8 mouse cellular contexts compared by ENCODE assay signal in genomic region chr2:30133613-30134377, GRCm38 (mm10). TPM values are rescaled to one million over a fixed set of nuclear protein-coding genes. Genes with fewer than 3 reads are reported as not detected.
DNase-seq lines count a peak whose midpoint lies in the region; ATAC-seq and TF ChIP-seq lines count a peak whose summit lies in the region.

TSS of gene Tbc1d13 (plus strand) at chr2:30133746.

- no peaks in the 10 kb centered on the region for H3K79me2 ChIP-seq in CH12.LX (replicated peaks; ENCODE audit: control insufficient read depth, extremely low read depth, insufficient read depth, poor library complexity, severe bottlenecking)

- H3K4me3 ChIP-seq in CH12.LX (replicated peaks in 1 of 3; ENCODE audit: low read depth in 2 of 3, low read length in 2 of 3, poor library complexity in 1 of 3): peak within 1 kb of the TSS; percentile 75 to 93 (median 76)
- H3K4me3 ChIP-seq in forebrain, embryonic 11.5 days (ENCODE audit: low read depth, low read length): peak within 1 kb of the TSS; percentile 88
- peak within 1 kb of the TSS; percentile 97 for H3K4me3 ChIP-seq in heart, embryonic 16.5 days (ENCODE audit: low read length)
- H3K4me3 ChIP-seq in liver, embryonic 15.5 days (replicated peaks): peak within 1 kb of the TSS; percentile 86
- H3K4me3 ChIP-seq in neural tube, embryonic 12.5 days: peak within 1 kb of the TSS; percentile 73

- in situ Hi-C loops in CH12.LX (cut with MboI; ENCODE audit: low pct_ligation_motif_present, low pct_unique_long_range_greater_than_20kb, low sequenced_read_pairs): no loop called here

- ATAC-seq in forebrain, embryonic 11.5 days (replicated peaks; ENCODE audit: low FRiP score): peak; percentile 94
- ATAC-seq in heart, embryonic 16.5 days (replicated peaks; ENCODE audit: extremely low read depth, insufficient read depth, low FRiP score): peak; percentile 96
- peak; percentile 91 for ATAC-seq in liver, embryonic 15.5 days (ENCODE audit: insufficient read depth)
- ATAC-seq in neural tube, embryonic 12.5 days (ENCODE audit: low FRiP score, low read depth): peak; percentile 95

- DNase-seq in CH12.LX (ENCODE audit: extremely low read depth): peak; percentile 96
- peak; percentile 95 for DNase-seq in c-Kit-positive CD71-positive TER-119-negative erythroid progenitor cells, embryonic 14.5 days (ENCODE audit: low read depth)
- peak; percentile 98 for DNase-seq in forebrain, embryonic 11.5 days (ENCODE audit: low spot score)
- DNase-seq in kidney, postnatal 36 days: peak; percentile 99
- peak; percentile 92 for DNase-seq in telencephalon, adult 2 months (ENCODE audit: low read depth, low spot score)

- peak within 1 kb of the TSS; percentile 76 for H3K9ac ChIP-seq in CH12.LX (ENCODE audit: insufficient read depth, low read depth)
- H3K9ac ChIP-seq in forebrain, embryonic 11.5 days (ENCODE audit: low read length): peak within 1 kb of the TSS; percentile 83
- peak within 1 kb of the TSS; percentile 93 for H3K9ac ChIP-seq in heart, embryonic 16.5 days (ENCODE audit: low read length)
- H3K9ac ChIP-seq in liver, embryonic 15.5 days: peak within 1 kb of the TSS; percentile 85
- H3K9ac ChIP-seq in neural tube, embryonic 12.5 days: peak within 1 kb of the TSS; percentile 55

- peak; percentile 99 for TF ChIP-seq POLR2A in CH12.LX (IDR thresholded peaks at IDR 0.05; ENCODE audit: low read depth, low read length)

- TF ChIP-seq RAD21 in CH12.LX (IDR thresholded peaks at IDR 0.05; ENCODE audit: low read depth, low read length): no peak

- H3K27ac ChIP-seq in CH12.LX (ENCODE audit: insufficient read depth, low read depth): no peak within 1 kb of the TSS
- peak within 1 kb of the TSS; percentile 4; the same call in 1 of the 2 replicates for H3K27ac ChIP-seq in forebrain, embryonic 11.5 days (ENCODE audit: low read depth, low read length)
- H3K27ac ChIP-seq in heart, embryonic 16.5 days (ENCODE audit: low read length): peak within 1 kb of the TSS; percentile 93
- H3K27ac ChIP-seq in liver, embryonic 15.5 days (replicated peaks): peak within 1 kb of the TSS; percentile 87
- 0 out of 2 replicates have a peak within 1 kb of the TSS, but pooled peaks have one; percentile 7 for H3K27ac ChIP-seq in neural tube, embryonic 12.5 days

- H3K27me3 ChIP-seq in CH12.LX (replicated peaks): no peaks in the 10 kb centered on the region
- no peaks in the 10 kb centered on the region for H3K27me3 ChIP-seq in forebrain, embryonic 11.5 days (ENCODE audit: control insufficient read depth, insufficient read depth, low read length)
- H3K27me3 ChIP-seq in heart, embryonic 16.5 days (ENCODE audit: control insufficient read depth, insufficient read depth, low read length): no peaks in the 10 kb centered on the region
- no peaks in the 10 kb centered on the region for H3K27me3 ChIP-seq in liver, embryonic 15.5 days
- no peaks in the 10 kb centered on the region for H3K27me3 ChIP-seq in neural tube, embryonic 12.5 days (replicated peaks)

- WGBS in forebrain, embryonic 11.5 days: under 1% methylated on average over 44 of the region's 46 CpGs
- WGBS in heart, embryonic 16.5 days: under 1% methylated on average over 44 of the region's 46 CpGs
- under 1% methylated on average over 46 of the region's 46 CpGs for WGBS in liver, embryonic 15.5 days (ENCODE audit: insufficient replicate concordance)
- WGBS in neural tube, embryonic 12.5 days: under 1% methylated on average over 46 of the region's 46 CpGs

- peak within 1 kb of the TSS; percentile 85 for H3K4me2 ChIP-seq in CH12.LX (ENCODE audit: insufficient read depth, low read depth, poor library complexity, severe bottlenecking)
- peak within 1 kb of the TSS; percentile 93 for H3K4me2 ChIP-seq in forebrain, embryonic 11.5 days (ENCODE audit: low read depth, low read length, severe bottlenecking)
- H3K4me2 ChIP-seq in heart, embryonic 16.5 days (ENCODE audit: low read depth, low read length): peak within 1 kb of the TSS; percentile 77
- peak within 1 kb of the TSS; percentile 94 for H3K4me2 ChIP-seq in liver, embryonic 15.5 days
- H3K4me2 ChIP-seq in neural tube, embryonic 12.5 days (replicated peaks): peak within 1 kb of the TSS; percentile 76

- no peak for TF ChIP-seq EP300 in CH12.LX (IDR thresholded peaks at IDR 0.05; ENCODE audit: low read length)

- no peak for TF ChIP-seq CTCF in CH12.LX (conservative IDR thresholded peaks at IDR 0.05 in 1 of 2, IDR thresholded peaks at IDR 0.05 in 1 of 2; ENCODE audit: low read depth in 2 of 2, low read length in 2 of 2)

- peaks cover 8 to 34% of the 10 kb centered on the region in 2 experiments for H3K36me3 ChIP-seq in CH12.LX (replicated peaks in 1 of 2; ENCODE audit: control insufficient read depth in 1 of 2, insufficient read depth in 1 of 2, low read length in 1 of 2)
- H3K36me3 ChIP-seq in forebrain, embryonic 11.5 days (ENCODE audit: control insufficient read depth, insufficient read depth, low read length): no peaks in the 10 kb centered on the region
- H3K36me3 ChIP-seq in heart, embryonic 16.5 days (ENCODE audit: control insufficient read depth, insufficient read depth): peaks cover 3% of the 10 kb centered on the region; the same call in 1 of the 2 replicates
- peaks cover 17% of the 10 kb centered on the region for H3K36me3 ChIP-seq in liver, embryonic 15.5 days (replicated peaks)
- H3K36me3 ChIP-seq in neural tube, embryonic 12.5 days: peaks cover 24% of the 10 kb centered on the region

- dilution Hi-C loops in CH12.LX (cut with MboI; ENCODE audit: extremely low pct_ligation_motif_present, extremely low pct_unique_long_range_greater_than_20kb, low sequenced_read_pairs): no loop called here

- H3K4me1 ChIP-seq in CH12.LX (ENCODE audit: control insufficient read depth in 1 of 2, insufficient read depth in 2 of 2): peaks cover 0 to 24% of the 10 kb centered on the region in 2 experiments; a peak in 2 of 4 replicates
- H3K4me1 ChIP-seq in forebrain, embryonic 11.5 days (replicated peaks; ENCODE audit: control insufficient read depth, insufficient read depth, low read length): peaks cover 13% of the 10 kb centered on the region
- H3K4me1 ChIP-seq in heart, embryonic 16.5 days (ENCODE audit: control insufficient read depth, insufficient read depth, low read length): peaks cover 19% of the 10 kb centered on the region
- H3K4me1 ChIP-seq in liver, embryonic 15.5 days (replicated peaks): peaks cover 56% of the 10 kb centered on the region
- peaks cover 19% of the 10 kb centered on the region for H3K4me1 ChIP-seq in neural tube, embryonic 12.5 days

- no peaks in the 10 kb centered on the region for H3K9me3 ChIP-seq in CH12.LX (replicated peaks; ENCODE audit: low read length)
- no peaks in the 10 kb centered on the region for H3K9me3 ChIP-seq in forebrain, embryonic 11.5 days (ENCODE audit: control insufficient read depth, low read length)
- no peaks in the 10 kb centered on the region for H3K9me3 ChIP-seq in heart, embryonic 16.5 days (replicated peaks; ENCODE audit: control insufficient read depth, low read length)
- no peaks in the 10 kb centered on the region for H3K9me3 ChIP-seq in liver, embryonic 15.5 days (replicated peaks)
- H3K9me3 ChIP-seq in neural tube, embryonic 12.5 days: no peaks in the 10 kb centered on the region

TF ChIP-seq in CH12.LX, 34 proteins besides CTCF, POLR2A, EP300 and RAD21 (continues in another document):
- TF ChIP-seq CHD2 (IDR thresholded peaks at IDR 0.05; ENCODE audit: low read length) (no peak), MYC (IDR thresholded peaks at IDR 0.05; ENCODE audit: low read depth, low read length) (peak; percentile 77; the same call in 1 of the 2 replicates), RCOR1 (conservative IDR thresholded peaks at IDR 0.05; ENCODE audit: low read depth, low read length) (no peak), ZC3H11A (IDR thresholded peaks at IDR 0.05; ENCODE audit: low read depth, low read length) (no peak), TBP (conservative IDR thresholded peaks at IDR 0.05; ENCODE audit: low read depth, low read length) (peak; percentile 97), TCF12 (IDR thresholded peaks at IDR 0.05; ENCODE audit: low read depth, low read length) (peak; percentile 86), E2F4 (IDR thresholded peaks at IDR 0.05; ENCODE audit: insufficient replicate concordance, low read depth, low read length) (no peak), HCFC1 (IDR thresholded peaks at IDR 0.05; ENCODE audit: low read depth, low read length) (peak; percentile 86), UBTF (IDR thresholded peaks at IDR 0.05; ENCODE audit: low read depth, low read length) (no peak), IRF4 (IDR thresholded peaks at IDR 0.05; ENCODE audit: low read depth, low read length) (peak; percentile 32; the same call in 1 of the 2 replicates), ETS1 (conservative IDR thresholded peaks at IDR 0.05; ENCODE audit: low read depth, low read length) (peak; percentile 39; the same call in 1 of the 2 replicates), GABPA (IDR thresholded peaks at IDR 0.05; ENCODE audit: insufficient replicate concordance, low read depth, low read length) (no peak), CHD1 (IDR thresholded peaks at IDR 0.05; ENCODE audit: low read depth, low read length) (no peak), USF2 (conservative IDR thresholded peaks at IDR 0.05; ENCODE audit: low read depth, low read length) (peak; percentile 98), MEF2A (IDR thresholded peaks at IDR 0.05; ENCODE audit: borderline replicate concordance, low read depth, low read length) (peak; percentile 75), POLR2AphosphoS2 (IDR thresholded peaks at IDR 0.05; ENCODE audit: low read depth, low read length) (peak; percentile 96), KAT2A (IDR thresholded peaks at IDR 0.05; ENCODE audit: insufficient replicate concordance, low read length) (no peak), BHLHE40 (IDR thresholded peaks at IDR 0.05; ENCODE audit: low read depth, low read length) (peak; percentile 98), PAX5 (IDR thresholded peaks at IDR 0.05; ENCODE audit: low read length) (no peak), MAX (IDR thresholded peaks at IDR 0.05; ENCODE audit: low read length) (peak; percentile 97), ZMIZ1 (IDR thresholded peaks at IDR 0.05; ENCODE audit: low read depth, low read length) (peak; percentile 95), NRF1 (IDR thresholded peaks at IDR 0.05; ENCODE audit: low read depth, low read length) (peak; percentile 80), JUN (IDR thresholded peaks at IDR 0.05; ENCODE audit: insufficient read depth, low read depth, low read length) (no peak), SMC3 (IDR thresholded peaks at IDR 0.05; ENCODE audit: low read depth, low read length) (no peak)

RNA-seq across cellular contexts. Expression of gene Tbc1d13, which starts in this region (rescaled TPM):
- 32.1 and 35.1 TPM in 2 replicates for total RNA-seq in CH12.LX (2012; rRNA removed)
- 21.4 and 25.9 TPM in 2 replicates for total RNA-seq in CH12.LX (2014; rRNA removed)
- 36.1 and 36.8 TPM in 2 replicates for polyA plus RNA-seq in CH12.LX (2012; ENCODE audit: insufficient read length, low read depth)
- polyA plus RNA-seq in forebrain, embryonic 11.5 days (2014; fragmentation: Nextera tagmentation; extraction: Ambion mirVana): 11.6 and 15.2 TPM in 2 replicates
- polyA plus RNA-seq in heart, embryonic 16.5 days (2015; fragmentation: Nextera tagmentation; extraction: Ambion mirVana): 5.4 and 7.1 TPM in 2 replicates
- 2.0 and 2.6 TPM in 2 replicates for polyA plus RNA-seq in liver, embryonic 15.5 days (2015; fragmentation: Nextera tagmentation; extraction: Ambion mirVana)
- polyA plus RNA-seq in neural tube, embryonic 12.5 days (2016; fragmentation: Nextera tagmentation; extraction: Ambion mirVana): 8.2 and 11.3 TPM in 2 replicates
